Mouse (Mus musculus) midbrain, postnatal 0 days (tissue): ENCODE results near the gene Adm. TPM values are rescaled to one million over a fixed set of nuclear protein-coding genes. Genes with fewer than 3 reads are reported as not detected.
A peak's percentile ranks its signal among the peaks of the same experiment; 100 is the strongest.

ENCODE experiments used
- ATAC-seq: fragments of 200-750 bp; cut with Nextera tagmentation; 2 replicates; pipeline ENCODE4 v1.8.0; 2017; ENCODE audit warnings: moderate number of reproducible peaks, mild to moderate bottlenecking, moderate TSS enrichment, moderate library complexity; ENCODE audit not compliant: low FRiP score
- DNase-seq: peaks from one replicate; pipeline ENCODE4 v3.0.0-alpha.2; 2015; ENCODE audit warnings: low spot score
- H3K27ac ChIP-seq: fragments of 300-500 bp; sonication (generic); 2 replicates; pipeline ENCODE4 v1.5.1; 2014; ENCODE audit warnings: low read depth, mild to moderate bottlenecking, low read length, mixed read lengths
- H3K27me3 ChIP-seq: fragments of 300-500 bp; sonication (generic); 2 replicates; pipeline ENCODE4 v1.6.1; 2014; ENCODE audit warnings: low read length, control low read depth, mixed read lengths; ENCODE audit not compliant: insufficient read depth
- H3K36me3 ChIP-seq: fragments of 300-500 bp; sonication (generic); 2 replicates; pipeline ENCODE4 v1.6.1; 2014; ENCODE audit warnings: low read length, control low read depth, mixed read lengths; ENCODE audit not compliant: insufficient read depth
- H3K4me1 ChIP-seq: fragments of 300-500 bp; sonication (generic); 2 replicates; pipeline ENCODE4 v1.6.1; 2014; ENCODE audit warnings: mild to moderate bottlenecking, control low read depth, antibody characterized with exemption, low read length, mixed read lengths; ENCODE audit not compliant: insufficient read depth
- H3K4me2 ChIP-seq: fragments of 300-500 bp; sonication (generic); 2 replicates; pipeline ENCODE4 v1.6.1; 2014; ENCODE audit warnings: low read depth, mild to moderate bottlenecking, low read length, mixed read lengths; ENCODE audit not compliant: poor library complexity, severe bottlenecking
- H3K4me3 ChIP-seq: fragments of 300-500 bp; sonication (generic); 2 replicates; pipeline ENCODE4 v1.5.1; 2014; ENCODE audit warnings: low read depth, mild to moderate bottlenecking, low read length, moderate library complexity
- H3K9ac ChIP-seq: fragments of 300-500 bp; sonication (generic); replicated peaks from 2 replicates; pipeline ENCODE4 v1.6.1; 2014; ENCODE audit warnings: mild to moderate bottlenecking, low read length, moderate library complexity, mixed read lengths; ENCODE audit not compliant: poor library complexity, severe bottlenecking
- H3K9me3 ChIP-seq: fragments of 300-500 bp; sonication (generic); 2 replicates; pipeline ENCODE4 v1.6.1; 2016; ENCODE audit warnings: low read length, control low read depth
- CTCF ChIP-seq: IDR thresholded peaks from 2 replicates; pipeline ENCODE4 v1.5.1; 2016; ENCODE audit warnings: antibody characterized with exemption, mild to moderate bottlenecking
- WGBS: fragments of 180-500 bp; shearing (Covaris S2); extraction: QIAGEN DNeasy Blood & Tissue Kit; methylation state at CpG from one replicate; pipeline ENCODE4 v1.1.7; 2014; 5-methylcytosine and 5-hydroxymethylcytosine counted together
- polyA plus RNA-seq: library from polyadenylated mRNA; unstranded; fragments of >200 nt; fragmentation: Nextera tagmentation; extraction: Ambion mirVana; gene quantifications from 2 replicates; pipeline ENCODE4 v1.2.1, GENCODE M21; 2015
- total RNA-seq: library from RNA; depleted of rRNA; stranded (reverse); fragments of >200 nt; gene quantifications from 2 replicates; pipeline ENCODE4 v1.2.3, GENCODE M21; 2014

Gene Adm
- total and polyA plus RNA-seq, 2 experiments from 2014 or later, result 0.82 to 2.6 TPM

GRCm38 (mm10) chr7:110615151-110615631 lies 12.3 kb upstream of the Adm start:
- no peak for TF ChIP-seq CTCF
- H3K9ac ChIP-seq, result peak overlapping the region; percentile 93
- ATAC-seq (peak; percentile 9; the same call in 1 of the 2 replicates), DNase-seq (peak; percentile 38)
- no peaks in the 10 kb centered on the region for H3K36me3 ChIP-seq
- peak overlapping the region; percentile 58 for H3K4me2 ChIP-seq
- no peaks in the 10 kb centered on the region for H3K4me1 ChIP-seq
- no peaks in the 10 kb centered on the region for H3K9me3 ChIP-seq
- H3K4me3 ChIP-seq, result peak overlapping the region; percentile 98
- H3K27ac ChIP-seq, result peak overlapping the region; percentile 96
- H3K27me3 ChIP-seq, result no peaks in the 10 kb centered on the region
- 1% methylated on average over 20 of the region's 20 CpGs for WGBS

- Histone ChIP-seq H3K9me3 (no peaks in the 10 kb centered on the region), H3K36me3 (no peaks in the 10 kb centered on the region), H3K9ac (no peak overlapping the region), H3K4me1 (no peaks in the 10 kb centered on the region), H3K27me3 (no peaks in the 10 kb centered on the region), H3K4me2 (peak overlapping the region; percentile 58), H3K4me3 (peak overlapping the region; percentile 98), H3K27ac (no peak overlapping the region)
- DNase-seq (no peak), ATAC-seq (no peak)
- WGBS, result 21% methylated on average over 11 of the region's 11 CpGs
- TF ChIP-seq CTCF, result no peak
These were observed 11.7 kb upstream of the Adm start for GRCm38 (mm10) chr7:110615792-110616191.

- H3K4me3 ChIP-seq, result no peak overlapping the region
- DNase-seq, result no peak
- H3K27me3 ChIP-seq, result no peaks in the 10 kb centered on the region
- 57% methylated on average over 9 of the region's 9 CpGs for WGBS
- H3K4me1 ChIP-seq, result no peaks in the 10 kb centered on the region
- no peak for ATAC-seq
- H3K4me2 ChIP-seq, result no peak overlapping the region
- no peak overlapping the region for H3K9ac ChIP-seq
- TF ChIP-seq CTCF, result no peak
- no peaks in the 10 kb centered on the region for H3K36me3 ChIP-seq
- H3K9me3 ChIP-seq, result no peaks in the 10 kb centered on the region
- H3K27ac ChIP-seq, result no peak overlapping the region
These were observed 8.3 kb upstream of the Adm start for GRCm38 (mm10) chr7:110619086-110619611.

- DNase-seq (no peak), ATAC-seq (no peak)
- TF ChIP-seq CTCF, result no peak
- WGBS, result 73% methylated on average over 2 of the region's 2 CpGs
- Histone ChIP-seq H3K36me3 (no peaks in the 10 kb centered on the region), H3K27me3 (peaks cover 31% of the 10 kb centered on the region), H3K9ac (no peak overlapping the region), H3K4me2 (no peak overlapping the region), H3K27ac (no peak overlapping the region), H3K4me3 (no peak overlapping the region), H3K9me3 (no peaks in the 10 kb centered on the region), H3K4me1 (peaks cover 20% of the 10 kb centered on the region; the same call in 1 of the 2 replicates)
These were observed 3.4 kb upstream of the Adm start for GRCm38 (mm10) chr7:110624067-110624466.

- Histone ChIP-seq H3K36me3 (no peaks in the 10 kb centered on the region), H3K9me3 (no peaks in the 10 kb centered on the region), H3K27ac (no peak overlapping the region), H3K4me2 (no peak overlapping the region), H3K27me3 (peaks cover 40% of the 10 kb centered on the region), H3K4me3 (no peak overlapping the region), H3K4me1 (peaks cover 20% of the 10 kb centered on the region; the same call in 1 of the 2 replicates), H3K9ac (no peak overlapping the region)
- 89% methylated on average over 13 of the region's 13 CpGs for WGBS
- ATAC-seq, result no peak
- TF ChIP-seq CTCF, result no peak
- DNase-seq, result no peak
These were observed 2.5 kb upstream of the Adm start for GRCm38 (mm10) chr7:110624961-110625360.

- no peak overlapping the region for H3K4me3 ChIP-seq
- no peak for TF ChIP-seq CTCF
- H3K36me3 ChIP-seq, result no peaks in the 10 kb centered on the region
- H3K9me3 ChIP-seq, result no peaks in the 10 kb centered on the region
- no peak for ATAC-seq
- 65% methylated on average over 10 of the region's 10 CpGs for WGBS
- peaks cover 20% of the 10 kb centered on the region; the same call in 1 of the 2 replicates for H3K4me1 ChIP-seq
- H3K4me2 ChIP-seq, result no peak overlapping the region
- H3K27ac ChIP-seq, result no peak overlapping the region
- H3K9ac ChIP-seq, result no peak overlapping the region
- DNase-seq, result no peak
- H3K27me3 ChIP-seq, result peaks cover 42% of the 10 kb centered on the region
These were observed 2.0 kb upstream of the Adm start for GRCm38 (mm10) chr7:110625489-110625888.
